Mouse (Mus musculus): ENCODE measurements at regions not wholly inside any gene's neighbourhood (a gene's known extent, or its start where the extent isn't known, plus 50 kb on each side); places are given as distances from the start of the nearest gene placed in this dataset.

GRCm38 (mm10) chr13:92986719-92987553, 142.4 kb downstream of the Mtx3 start:
- DNase-seq, result peak; percentile 84

GRCm38 (mm10) chr13:92987691-92988090, 143.1 kb downstream of the Mtx3 start:
- no peak for DNase-seq

GRCm38 (mm10) chr13:92988600-92988999, 144.0 kb downstream of the Mtx3 start:
- DNase-seq, result no peak

- no peak for DNase-seq
Observed at GRCm38 (mm10) chr13:92990316-92991206, 146.0 kb downstream of the Mtx3 start.

All from kidney, postnatal 10 days (tissue).